Mouse (Mus musculus) regulatory T cell (primary cell): ENCODE measurements around the gene Pdzd7.

Experiments
- in situ Hi-C: fragments of 300-600 bp; cut with MboI, MseI; formaldehyde crosslinking; loops from one replicate; pipeline ENCODE4 v1.15.1; 2025; ENCODE audit warnings: high pct_unique_total_duplicates

Gene Pdzd7

DNA sequence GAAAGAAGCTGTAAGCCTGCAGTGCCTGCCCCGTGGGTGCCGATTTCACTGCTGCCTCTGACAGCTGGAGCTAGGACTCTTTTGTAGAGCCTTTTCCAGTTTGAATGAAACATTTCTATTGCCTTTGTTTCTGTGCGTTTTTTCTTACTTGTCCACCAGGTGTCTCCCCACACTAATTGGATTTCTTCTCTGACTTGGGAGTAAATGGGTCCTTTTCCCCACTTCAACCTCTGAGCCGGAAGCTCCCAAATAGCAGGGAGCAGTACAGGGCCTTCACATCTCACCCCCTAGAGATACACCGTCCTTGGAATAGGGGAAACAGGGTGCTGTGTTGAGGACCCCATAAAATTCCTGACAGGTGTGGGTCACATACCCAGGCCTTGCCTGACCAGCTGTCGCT, 32.9 kb downstream of the Pdzd7 start:
- in situ Hi-C loops, result no loop called here

DNA sequence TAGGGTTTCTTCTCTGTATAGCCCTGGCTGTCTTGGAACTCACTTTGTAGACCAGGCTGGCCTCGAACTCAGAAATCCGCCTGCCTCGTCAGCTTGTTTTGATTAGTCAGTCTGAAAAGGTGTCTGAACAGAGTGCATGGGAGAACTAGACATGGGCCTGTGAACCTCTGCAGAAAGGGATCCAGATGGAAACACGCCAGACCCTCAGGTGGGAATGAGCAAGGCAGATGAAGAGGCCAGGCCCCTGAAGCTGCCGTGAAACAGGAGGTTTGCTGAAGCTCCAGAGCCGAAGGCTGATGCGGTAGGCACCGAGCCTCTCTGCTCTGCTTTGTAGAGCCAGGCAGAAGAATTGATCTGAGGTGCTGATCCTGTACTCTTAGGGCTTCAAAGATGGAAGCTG, 33.3 kb downstream of the Pdzd7 start:
- in situ Hi-C loops, result no loop called here

DNA sequence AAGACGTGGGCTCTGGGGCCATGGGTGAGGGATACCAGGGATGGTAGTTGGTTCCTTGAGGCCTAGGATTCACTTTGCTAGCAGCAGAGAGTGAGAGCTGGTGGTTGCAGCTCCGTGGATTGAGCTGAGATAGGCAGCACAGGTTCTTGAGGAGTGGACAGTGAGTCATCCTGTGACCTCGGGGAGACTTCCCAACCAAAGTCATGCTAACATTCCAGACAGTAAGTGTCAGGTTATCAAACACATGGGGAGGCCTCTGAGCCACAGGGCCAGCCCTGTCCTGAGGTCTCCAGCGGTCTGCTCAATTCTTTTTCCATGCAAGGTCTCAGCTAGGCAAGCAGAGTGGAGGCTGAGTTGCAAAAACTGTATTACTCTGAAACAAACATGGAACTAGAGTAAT, 34.9 kb downstream of the Pdzd7 start:
- in situ Hi-C loops, result no loop called here

DNA sequence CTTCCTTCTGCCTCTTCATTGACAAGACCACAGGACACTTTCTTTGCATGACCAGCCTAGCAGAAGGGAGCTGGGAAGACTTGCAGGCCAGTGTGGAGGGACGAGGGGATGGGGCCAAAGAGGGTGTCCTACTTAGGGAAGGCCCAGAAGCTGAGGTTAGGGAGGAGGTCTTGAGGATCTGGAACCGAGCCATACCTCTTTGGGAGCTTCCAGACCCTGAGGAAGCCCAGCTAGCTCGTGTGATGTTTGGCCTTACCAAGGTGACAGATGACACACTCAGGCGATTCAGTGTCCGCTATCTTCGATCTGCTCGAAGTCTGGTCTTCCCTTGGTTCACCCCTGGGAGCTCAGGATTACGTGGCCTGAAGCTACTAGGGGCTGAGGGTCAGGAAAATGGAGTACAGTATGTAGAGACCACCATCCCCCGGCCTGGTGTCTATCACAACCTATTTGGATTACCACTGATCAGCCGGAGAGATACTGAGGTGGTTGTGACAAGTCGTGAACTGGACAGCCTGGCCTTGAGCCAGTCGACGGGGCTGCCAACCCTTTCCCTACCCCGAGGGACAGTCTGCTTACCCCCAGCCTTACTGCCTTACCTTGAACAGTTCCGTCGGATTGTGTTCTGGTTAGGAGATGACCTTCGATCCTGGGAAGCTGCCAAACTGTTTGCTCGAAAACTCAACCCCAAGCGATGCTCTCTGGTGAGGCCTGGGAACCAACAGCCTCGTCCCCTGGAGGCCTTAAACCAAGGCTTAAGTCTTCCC, 37.9 kb downstream of the Pdzd7 start:
- in situ Hi-C loops, result loop anchor here (5.0 kb wide), 1 partner anchor 75 kb away; the partner anchor contains the start of gene Slf2

DNA sequence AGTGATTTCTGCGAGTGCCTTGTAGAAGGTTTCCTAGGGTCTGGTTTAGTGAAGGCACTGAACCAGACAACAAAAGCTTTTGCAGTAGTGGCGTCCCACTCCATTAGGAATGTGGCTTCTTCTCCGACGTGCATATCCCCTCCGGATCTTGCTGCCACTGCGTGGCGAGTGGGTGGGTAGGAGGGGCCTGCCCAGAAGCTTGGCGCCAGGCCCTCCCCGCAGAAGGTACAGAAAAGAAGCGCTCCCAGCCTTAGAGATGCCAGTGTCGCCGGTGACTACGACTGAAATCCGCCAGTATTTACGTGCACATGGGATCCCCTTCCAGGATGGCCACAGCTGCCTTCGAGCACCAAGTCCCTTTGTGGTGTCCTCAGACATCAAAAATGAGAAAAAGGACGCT, 38.5 kb downstream of the Pdzd7 start:
- in situ Hi-C loops, result loop anchor here (5.0 kb wide), 1 partner anchor 75 kb away; the partner anchor contains the start of gene Slf2

DNA sequence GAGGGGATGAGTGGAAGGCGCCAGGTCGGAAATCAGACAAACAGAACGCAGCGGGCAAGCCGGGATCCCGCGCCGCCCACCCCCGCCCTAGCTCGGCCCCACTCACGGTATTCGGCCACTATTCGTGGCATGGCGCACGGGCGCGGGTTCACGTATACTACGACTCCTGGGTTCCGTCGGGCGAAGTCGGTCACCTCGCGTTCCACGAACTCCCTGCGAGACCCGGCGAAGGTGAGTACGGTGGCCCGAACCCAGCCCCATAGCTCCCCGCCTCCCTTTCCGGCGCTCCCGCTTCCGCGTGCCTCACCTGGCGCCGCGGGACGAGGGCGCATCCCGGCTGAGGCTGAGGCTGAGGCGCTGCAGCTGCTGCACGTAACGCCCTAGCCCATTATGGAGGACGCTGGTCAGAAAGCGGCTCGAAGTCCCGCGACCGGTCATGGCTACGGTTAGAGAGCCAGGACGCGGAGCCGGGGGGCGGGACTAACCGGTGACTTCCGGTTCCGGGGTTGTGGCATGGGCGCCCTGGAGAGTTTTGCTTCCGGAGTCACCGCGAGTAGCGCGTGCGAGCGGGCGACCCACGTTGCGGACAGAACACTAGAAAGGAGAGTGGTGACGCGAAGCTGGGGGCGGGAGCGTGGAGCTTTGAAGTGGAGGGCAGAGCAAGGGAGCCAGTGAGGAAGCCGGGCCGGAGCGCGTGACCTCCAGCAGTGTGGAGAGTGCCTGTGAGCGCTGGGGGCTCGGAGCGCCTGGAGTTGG, 39.4 kb downstream of the Pdzd7 start, which contains the start of gene Mrpl43:
Gene Mrpl43, minus strand, starts transcription at position 486 of the 756 bp plus-strand sequence.
- in situ Hi-C loops, result loop anchor here (5.0 kb wide), 1 partner anchor 74 kb away; the partner anchor contains the start of gene Slf2

DNA sequence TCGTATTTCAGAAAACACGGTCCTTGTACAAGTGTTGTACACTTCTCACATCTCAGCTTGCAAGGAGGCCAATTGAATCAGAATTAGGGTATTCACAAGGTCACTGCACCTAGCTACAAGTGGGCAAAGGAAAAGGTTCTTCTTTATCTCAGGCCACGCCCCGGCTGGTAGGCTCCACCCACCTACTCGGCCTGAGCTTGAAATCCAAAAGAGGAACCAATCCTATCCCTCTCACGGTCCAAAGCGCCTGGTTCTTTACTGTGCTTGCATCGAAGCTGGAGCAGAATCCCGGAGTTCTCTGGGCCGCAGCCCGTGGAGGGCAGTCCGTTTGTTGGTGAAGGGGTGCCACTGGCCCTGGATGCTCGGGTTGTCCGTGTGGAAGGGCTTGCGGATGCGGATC, 40.1 kb downstream of the Pdzd7 start, which contains the start of gene Twnk:
Gene Twnk, plus strand, starts transcription at position 220 of the 400 bp plus-strand sequence.
- in situ Hi-C loops, result loop anchor here (5.0 kb wide), 1 partner anchor 73 kb away; the partner anchor contains the start of gene Slf2

DNA sequence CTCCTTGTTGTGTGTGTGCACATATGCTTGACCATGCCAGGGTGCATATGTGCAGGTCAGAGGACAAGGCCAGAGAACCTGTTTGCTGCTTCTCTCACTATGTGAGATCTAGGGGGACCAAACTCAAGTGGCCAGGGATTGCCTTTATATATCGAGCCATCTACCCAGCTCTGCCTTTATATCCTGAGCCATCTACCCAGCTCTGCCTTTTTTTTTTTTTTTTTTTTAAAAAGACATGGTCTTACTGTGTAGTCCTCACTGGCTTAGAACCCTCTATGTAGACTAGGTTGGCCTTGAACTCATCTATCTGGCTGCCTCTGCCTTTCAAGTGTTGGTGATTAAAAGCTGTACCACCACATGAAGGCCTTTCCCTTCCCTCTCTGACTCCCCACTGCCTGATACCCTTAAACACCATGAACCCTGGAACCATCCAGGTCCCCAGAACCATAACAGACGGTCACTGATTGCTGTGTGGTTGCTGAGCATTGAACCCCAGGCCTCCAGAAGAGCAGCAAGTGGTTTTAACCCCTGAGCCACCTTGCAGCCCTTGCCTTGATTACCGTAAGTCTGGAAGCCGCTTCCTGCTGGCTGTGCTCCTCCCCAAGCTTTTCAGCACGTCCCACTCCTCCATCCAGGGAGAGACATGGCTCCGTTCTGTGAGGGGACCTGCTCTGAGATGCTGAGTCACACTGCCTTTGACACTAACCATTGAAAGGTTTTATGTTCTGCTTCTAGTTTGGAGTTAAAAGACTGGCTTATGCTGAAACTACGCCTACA, 41.6 kb downstream of the Pdzd7 start:
- in situ Hi-C loops, result no loop called here

DNA sequence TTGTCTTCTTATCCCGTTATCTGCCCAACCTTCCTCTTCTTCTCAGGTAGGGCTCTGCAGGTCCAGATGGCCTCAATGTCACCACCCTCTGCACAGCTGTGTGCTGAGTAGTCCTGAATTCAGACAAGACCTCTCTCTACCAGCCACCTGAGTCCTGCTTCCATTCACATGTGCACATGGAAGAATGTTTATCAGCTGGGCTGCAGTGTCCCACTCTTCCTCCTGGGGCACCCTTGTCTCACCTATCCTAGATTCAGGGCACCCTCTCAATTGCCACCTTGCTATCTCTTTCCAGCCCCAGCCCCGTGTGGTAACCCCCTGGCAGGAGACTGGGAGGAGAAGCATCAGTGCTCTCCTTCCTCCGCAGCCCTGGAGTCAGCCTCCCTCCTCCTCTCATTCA, 43.2 kb downstream of the Pdzd7 start:
- in situ Hi-C loops, result no loop called here

DNA sequence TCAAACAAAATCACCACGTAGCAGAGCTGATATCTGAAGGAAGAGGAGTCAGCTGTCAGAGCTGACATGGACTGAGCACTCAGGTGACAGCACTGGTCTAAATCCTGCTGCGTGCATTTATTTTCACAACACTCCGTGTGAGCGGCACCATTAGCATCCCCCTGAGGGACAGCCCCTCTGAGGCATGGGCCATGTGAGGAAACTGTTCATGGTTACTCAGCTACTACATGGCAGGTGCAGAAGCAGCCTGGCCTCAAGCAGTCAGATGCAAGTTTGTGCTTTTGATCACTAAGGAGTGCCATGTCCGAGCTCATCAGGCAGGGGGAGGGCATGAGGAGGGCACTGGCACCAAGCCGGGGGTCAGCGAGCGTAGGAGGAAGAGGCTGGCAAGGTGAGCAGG, 45.9 kb downstream of the Pdzd7 start:
- in situ Hi-C loops, result no loop called here

DNA sequence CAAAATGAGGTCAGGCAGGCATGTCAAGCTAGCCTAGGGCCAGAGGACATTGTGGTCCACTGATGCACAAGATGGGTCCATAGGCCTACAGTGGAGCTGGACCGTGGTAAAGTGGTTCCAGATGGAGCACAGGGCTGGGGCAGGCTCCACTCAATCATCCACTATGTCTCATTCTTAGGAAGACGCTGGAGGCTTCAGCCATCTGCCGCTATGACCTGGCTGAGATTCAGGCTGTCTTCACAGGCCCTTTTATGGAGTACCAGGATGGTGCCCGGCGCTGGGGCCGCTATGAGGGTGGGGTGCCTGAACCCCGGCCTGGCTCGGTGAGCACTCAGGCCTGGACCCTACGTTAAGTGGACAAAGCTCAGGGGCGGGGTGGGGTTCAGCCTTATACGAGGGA, 47.7 kb downstream of the Pdzd7 start:
- in situ Hi-C loops, result no loop called here

DNA sequence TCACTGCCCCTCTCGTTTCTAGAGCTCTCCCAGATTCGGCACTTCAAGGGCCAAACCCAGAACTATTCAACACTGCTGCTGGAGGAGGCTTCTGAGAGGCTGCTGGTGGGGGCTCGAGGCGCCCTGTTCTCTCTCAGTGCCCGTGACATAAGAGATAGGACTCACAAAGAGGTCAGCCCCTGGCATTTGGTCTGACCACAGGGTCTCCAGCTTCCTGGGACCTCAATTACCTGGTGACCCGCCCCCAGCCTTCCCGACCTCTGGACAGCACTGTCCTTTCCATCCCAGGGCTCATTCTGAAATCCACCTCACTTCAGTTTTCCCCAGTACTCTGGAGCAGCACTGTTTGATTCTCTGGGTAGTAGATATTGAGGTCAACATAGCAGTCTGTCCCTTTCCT, 52.8 kb downstream of the Pdzd7 start:
- in situ Hi-C loops, result no loop called here

DNA sequence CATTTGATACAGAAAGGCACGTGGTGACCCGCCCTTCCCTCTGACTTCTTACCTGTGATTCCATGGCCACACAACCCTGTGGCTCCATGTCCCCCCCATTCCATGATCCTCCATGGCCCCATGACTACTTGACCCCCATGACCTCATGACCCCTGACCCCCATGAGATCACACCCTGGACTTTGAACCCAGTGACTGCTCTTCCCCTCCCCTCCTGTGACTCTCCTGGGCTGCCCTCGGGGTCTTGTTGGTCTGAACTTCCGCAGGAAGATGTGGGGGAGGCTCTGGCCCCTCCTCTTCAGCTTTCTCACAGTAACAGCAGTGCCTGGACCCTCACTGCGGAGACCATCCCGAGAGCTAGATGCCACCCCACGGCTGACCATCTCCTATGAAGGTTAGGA, 53.3 kb downstream of the Pdzd7 start:
- in situ Hi-C loops, result no loop called here

DNA sequence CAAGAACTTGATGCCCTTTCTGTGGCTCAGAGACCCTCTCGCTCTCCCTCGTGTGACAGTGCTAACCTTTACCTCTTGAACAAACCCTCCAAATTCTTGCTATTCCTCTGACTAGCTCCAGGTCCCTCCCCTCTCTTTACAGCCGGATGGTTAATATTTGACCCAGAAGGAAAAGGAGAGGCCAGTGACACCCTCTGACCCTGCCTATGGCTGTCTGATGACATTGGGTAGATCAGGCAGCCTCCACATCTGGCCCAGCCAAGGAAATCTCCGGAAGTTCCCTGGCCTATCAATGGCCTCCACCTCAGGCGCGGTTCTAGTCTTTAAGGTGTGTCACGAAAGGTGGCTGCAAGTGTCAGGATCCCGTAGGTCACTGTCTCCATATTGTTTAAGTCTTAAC, 54.5 kb downstream of the Pdzd7 start:
- in situ Hi-C loops, result no loop called here

DNA sequence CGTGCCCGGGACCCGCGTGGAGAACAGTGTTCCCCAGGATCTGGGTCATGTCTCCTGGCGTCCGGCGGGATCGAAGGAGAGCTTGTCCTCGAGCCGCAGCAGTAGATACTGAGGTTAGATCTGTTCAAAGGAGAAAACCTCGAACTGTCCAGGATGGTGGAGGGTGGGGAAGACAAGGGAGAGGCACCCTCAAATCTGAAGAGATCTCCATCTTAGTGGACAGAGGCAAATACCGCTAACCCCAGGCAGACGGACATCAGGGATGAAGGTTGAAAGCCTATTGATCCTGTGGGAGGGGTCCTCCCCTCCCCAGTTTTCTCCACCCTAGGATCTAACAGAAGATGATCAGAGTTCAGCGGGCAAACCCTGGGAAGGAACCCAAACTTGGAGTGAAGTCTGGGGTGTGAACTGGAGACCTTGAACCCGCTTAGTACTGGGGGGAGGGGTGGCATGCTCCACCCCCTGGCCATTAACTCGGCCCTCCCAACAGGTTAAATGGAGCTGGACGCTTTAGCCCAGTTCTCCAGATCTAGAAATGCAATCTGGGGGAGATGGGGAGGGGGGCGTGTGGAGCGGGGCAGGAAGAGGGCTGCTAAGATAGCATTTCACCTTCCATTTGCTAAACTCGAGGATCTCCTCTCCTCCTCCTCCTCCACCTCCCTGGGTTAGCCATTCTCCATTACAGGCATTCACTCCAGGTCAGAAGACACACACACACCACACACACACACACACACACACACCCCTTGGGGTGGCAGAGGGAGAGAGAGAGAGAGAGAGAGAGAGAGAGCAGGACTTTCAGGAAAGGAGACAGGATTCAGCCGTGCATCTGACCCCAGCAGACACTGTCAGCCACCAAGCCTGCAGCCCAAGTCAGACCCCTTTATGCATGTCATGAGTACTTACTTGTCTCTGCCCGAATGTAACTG, 55.7 kb downstream of the Pdzd7 start:
- in situ Hi-C loops, result no loop called here

DNA sequence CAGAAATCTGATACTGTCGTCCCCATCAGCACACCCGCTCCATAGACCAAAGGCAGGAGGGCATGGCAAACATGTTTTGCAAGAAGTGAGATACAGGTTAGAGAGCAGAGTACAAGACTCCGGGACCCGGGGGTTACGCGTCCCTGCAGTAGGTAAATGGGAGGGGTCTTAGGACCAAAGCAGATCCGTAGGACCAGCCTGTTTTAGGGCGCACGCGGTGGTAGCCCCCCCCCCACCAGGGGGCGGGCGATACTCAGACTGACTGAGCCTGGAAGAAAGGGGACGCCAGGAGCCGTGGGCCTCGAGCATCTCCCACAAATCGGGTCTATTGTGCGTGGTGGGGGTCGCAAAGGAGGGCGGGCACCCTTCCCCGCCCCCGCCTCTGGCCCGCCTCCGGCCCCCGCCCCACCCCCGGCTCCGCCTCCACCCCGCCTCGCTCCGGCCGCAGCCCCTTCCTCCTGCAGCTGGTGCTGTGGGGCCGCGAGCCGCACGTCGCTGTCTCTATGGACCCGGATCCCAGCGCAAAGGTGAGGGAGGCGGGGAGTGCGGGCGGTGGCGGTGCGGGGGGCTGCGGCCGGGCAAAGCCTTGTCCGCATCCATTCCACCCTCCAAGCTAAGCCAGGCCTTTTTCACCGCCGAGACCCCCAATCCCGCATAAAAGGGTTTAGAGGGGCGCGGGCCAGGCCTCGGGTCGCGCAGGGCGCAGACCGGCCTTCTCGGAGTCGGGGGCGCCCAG, 56.5 kb downstream of the Pdzd7 start, which contains the start of gene Sema4g:
Gene Sema4g, plus strand, starts transcription at position 271 of the 736 bp plus-strand sequence.
- in situ Hi-C loops, result no loop called here

DNA sequence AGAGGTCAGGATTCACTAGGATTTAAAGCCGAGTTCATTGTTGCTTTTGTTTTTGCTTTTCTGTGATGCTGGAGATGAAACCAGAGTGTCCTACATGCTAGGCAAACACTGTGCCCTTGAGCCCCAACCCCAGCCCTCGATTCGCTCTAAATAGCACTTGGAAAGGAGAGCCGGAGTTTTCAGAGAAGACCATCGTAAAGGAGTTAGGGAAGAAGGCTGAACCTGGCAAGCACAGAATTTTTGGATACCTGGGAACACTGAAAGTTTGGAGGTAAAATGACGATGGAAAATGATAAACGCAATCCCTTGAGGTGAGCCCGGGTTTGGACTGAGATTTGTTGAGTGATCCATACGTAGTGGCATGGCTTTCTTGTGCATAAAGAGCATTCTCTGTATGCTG, 57.2 kb downstream of the Pdzd7 start:
- in situ Hi-C loops, result no loop called here

DNA sequence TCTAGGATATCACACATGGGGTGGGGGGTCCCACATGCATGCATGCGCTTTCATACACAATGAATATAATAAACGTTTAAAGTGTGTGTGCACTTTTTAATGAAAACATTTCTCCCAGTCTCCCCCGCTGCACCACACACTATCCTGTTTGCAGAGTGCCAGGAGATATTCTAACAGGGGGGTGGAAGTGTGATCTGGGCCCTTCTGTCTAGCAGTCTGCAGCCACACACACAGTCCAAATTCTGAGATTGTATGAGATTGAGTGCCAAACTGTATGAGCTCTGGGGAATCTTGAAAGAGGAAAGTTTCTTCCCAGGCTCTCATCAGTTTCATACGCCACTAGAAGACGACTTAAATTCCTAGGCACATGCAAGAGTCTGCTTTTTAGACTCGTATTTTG, 57.7 kb downstream of the Pdzd7 start:
- in situ Hi-C loops, result no loop called here

DNA sequence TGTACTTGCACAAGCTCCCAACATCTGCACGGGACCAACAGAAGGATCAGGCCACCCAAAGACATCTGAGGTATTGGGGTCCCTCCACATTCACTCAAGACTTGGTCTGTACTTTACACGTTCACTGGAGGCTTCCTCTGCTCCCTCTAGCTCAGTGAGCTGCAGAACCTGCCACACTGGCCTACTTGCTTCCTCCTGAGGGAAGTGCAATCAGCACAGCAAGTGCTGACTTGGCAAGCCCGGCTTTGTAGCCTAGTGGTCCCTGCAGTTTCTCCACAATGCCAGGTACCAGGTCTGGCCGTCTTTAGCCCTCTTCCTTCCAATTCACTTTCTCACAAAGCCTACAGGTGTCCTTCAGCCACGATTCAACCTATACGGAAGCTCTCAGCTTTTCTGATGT, 58.5 kb downstream of the Pdzd7 start:
- in situ Hi-C loops, result no loop called here
